Mouse (Mus musculus) CH12.LX (cell line): Measurements from ENCODE around the gene Pla2g12a. TPM values are rescaled to one million over a fixed set of nuclear protein-coding genes. Genes with fewer than 3 reads are reported as not detected.

Source experiments
- DNase-seq: peaks from one replicate; pipeline ENCODE4 v3.0.0-alpha.2; 2013; ENCODE audit errors: extremely low read depth
- H3K27ac ChIP-seq: 2 replicates; pipeline ENCODE4 v1.5.1; 2012; ENCODE audit warnings: low read depth, mild to moderate bottlenecking, control low read depth, moderate library complexity; ENCODE audit not compliant: insufficient read depth
- H3K27me3 ChIP-seq: replicated peaks from 2 replicates; pipeline ENCODE3; 2012; ENCODE audit warnings: inconsistent platforms
- H3K36me3 ChIP-seq, 2 experiments: replicated peaks in 1 of 2; 2 replicates each; pipeline versions ENCODE3 to v1.6.1; 2012; ENCODE audit warnings: inconsistent platforms in 1 of 2, low read length in 1 of 2, mild to moderate bottlenecking in 1 of 2, mixed read lengths in 1 of 2, moderate library complexity in 1 of 2; ENCODE audit not compliant: control insufficient read depth in 1 of 2, insufficient read depth in 1 of 2
- H3K4me1 ChIP-seq, 2 experiments: 2 replicates each; pipeline ENCODE4 v1.6.1; 2012; ENCODE audit warnings: inconsistent platforms in 1 of 2, moderate library complexity in 1 of 2; ENCODE audit not compliant: insufficient read depth in 2 of 2, control insufficient read depth in 1 of 2
- H3K4me2 ChIP-seq: 2 replicates; pipeline ENCODE4 v1.6.1; 2012; ENCODE audit warnings: low read depth, mild to moderate bottlenecking, control low read depth; ENCODE audit not compliant: poor library complexity, insufficient read depth, severe bottlenecking
- H3K4me3 ChIP-seq, 3 experiments: fragments of 150-350 bp in 1 of 3; sonication (generic) in 1 of 3; replicated peaks in 1 of 3; 2 replicates each; pipeline versions ENCODE3 to v1.5.1; 2011 to 2012; ENCODE audit warnings: low read depth in 2 of 3, low read length in 2 of 3, mild to moderate bottlenecking in 2 of 3, moderate library complexity in 2 of 3, control low read depth in 1 of 3, improper control_type of control experiment in 1 of 3, inconsistent platforms in 1 of 3, mixed read lengths in 1 of 3; ENCODE audit not compliant: poor library complexity in 1 of 3
- H3K79me2 ChIP-seq: replicated peaks from 2 replicates; pipeline ENCODE4 v1.6.1; 2012; ENCODE audit warnings: mild to moderate bottlenecking, moderate library complexity; ENCODE audit not compliant: control insufficient read depth, poor library complexity, insufficient read depth, severe bottlenecking; ENCODE audit errors: extremely low read depth
- H3K9ac ChIP-seq: 2 replicates; pipeline ENCODE4 v1.6.1; 2012; ENCODE audit warnings: low read depth, mild to moderate bottlenecking, control low read depth, moderate library complexity; ENCODE audit not compliant: insufficient read depth
- H3K9me3 ChIP-seq: replicated peaks from 2 replicates; pipeline ENCODE3; 2012; ENCODE audit warnings: low read length, inconsistent platforms, mixed read lengths
- CTCF ChIP-seq, 2 experiments: IDR thresholded peaks in 1 of 2; conservative IDR thresholded peaks in 1 of 2; 2 replicates each; pipeline ENCODE4 v1.5.1; 2011 to 2012; ENCODE audit warnings: low read depth in 2 of 2, low read length in 2 of 2, improper control_type of control experiment in 1 of 2, inconsistent platforms in 1 of 2, mild to moderate bottlenecking in 1 of 2, moderate library complexity in 1 of 2
- E2F4 ChIP-seq: IDR thresholded peaks from 2 replicates; pipeline ENCODE4 v1.6.1; 2011; ENCODE audit warnings: low read depth, low read length, improper control_type of control experiment; ENCODE audit not compliant: insufficient replicate concordance
- GABPA ChIP-seq: IDR thresholded peaks from 2 replicates; pipeline ENCODE4 v1.6.1; 2012; ENCODE audit warnings: low read depth, low read length, improper control_type of control experiment, inconsistent platforms; ENCODE audit not compliant: insufficient replicate concordance
- IRF4 ChIP-seq: IDR thresholded peaks from 2 replicates; pipeline ENCODE4 v1.6.1; 2014; ENCODE audit warnings: low read depth, mild to moderate bottlenecking, inconsistent platforms, low read length, improper control_type of control experiment
- JUN ChIP-seq: IDR thresholded peaks from 2 replicates; pipeline ENCODE4 v1.6.1; 2011; ENCODE audit warnings: low read depth, mild to moderate bottlenecking, low read length, improper control_type of control experiment, moderate library complexity; ENCODE audit not compliant: insufficient read depth
- KAT2A ChIP-seq: IDR thresholded peaks from 2 replicates; pipeline ENCODE4 v1.6.1; 2012; ENCODE audit warnings: low read length, improper control_type of control experiment, inconsistent platforms; ENCODE audit not compliant: insufficient replicate concordance
- MAX ChIP-seq: IDR thresholded peaks from 2 replicates; pipeline ENCODE4 v1.6.1; 2011; ENCODE audit warnings: low read length, improper control_type of control experiment
- MAZ ChIP-seq: IDR thresholded peaks from 2 replicates; pipeline ENCODE4 v1.6.1; 2012; ENCODE audit warnings: low read depth, mild to moderate bottlenecking, inconsistent platforms, low read length, improper control_type of control experiment, moderate library complexity
- MYC ChIP-seq: IDR thresholded peaks from 2 replicates; pipeline ENCODE4 v1.6.1; 2011; ENCODE audit warnings: low read depth, mild to moderate bottlenecking, improper control_type of control experiment, low read length
- NELFE ChIP-seq: IDR thresholded peaks from 2 replicates; pipeline ENCODE4 v1.6.1; 2011; ENCODE audit warnings: low read depth, low read length, improper control_type of control experiment
- POLR2A ChIP-seq: IDR thresholded peaks from 2 replicates; pipeline ENCODE4 v1.6.1; 2011; ENCODE audit warnings: low read depth, mild to moderate bottlenecking, improper control_type of control experiment, low read length
- RCOR1 ChIP-seq: conservative IDR thresholded peaks from 2 replicates; pipeline ENCODE4 v1.6.1; 2012; ENCODE audit warnings: low read depth, mild to moderate bottlenecking, inconsistent platforms, low read length, improper control_type of control experiment
- SIN3A ChIP-seq: IDR thresholded peaks from 2 replicates; pipeline ENCODE4 v1.6.1; 2012; ENCODE audit warnings: low read length, improper control_type of control experiment, inconsistent platforms
- TCF12 ChIP-seq: IDR thresholded peaks from 2 replicates; pipeline ENCODE4 v1.6.1; 2014; ENCODE audit warnings: low read depth, mild to moderate bottlenecking, inconsistent platforms, low read length, improper control_type of control experiment
- USF2 ChIP-seq: conservative IDR thresholded peaks from 2 replicates; pipeline ENCODE4 v1.6.1; 2011; ENCODE audit warnings: low read depth, low read length, improper control_type of control experiment
- ZC3H11A ChIP-seq: IDR thresholded peaks from 2 replicates; pipeline ENCODE4 v1.6.1; 2012; ENCODE audit warnings: low read depth, mild to moderate bottlenecking, inconsistent platforms, low read length, improper control_type of control experiment
- ZNF384 ChIP-seq: IDR thresholded peaks from 2 replicates; pipeline ENCODE4 v1.6.1; 2012; ENCODE audit warnings: low read depth, low read length, improper control_type of control experiment, inconsistent platforms
- dilution Hi-C: fragments of 300-500 bp; cut with MboI; formaldehyde crosslinking; loops from 2 replicates; pipeline ENCODE4 v1.14.3; 2020; ENCODE audit warnings: low sequenced_read_pairs; ENCODE audit not compliant: extremely low pct_unique_long_range_greater_than_20kb, extremely low pct_ligation_motif_present
- in situ Hi-C: fragments of 300-500 bp; cut with MboI; formaldehyde crosslinking; loops from 3 replicates; pipeline ENCODE4 v1.14.3; 2019; ENCODE audit warnings: low sequenced_read_pairs, low pct_ligation_motif_present, low pct_unique_long_range_greater_than_20kb, mixed read lengths
- polyA plus RNA-seq: library from polyadenylated mRNA; unstranded; fragments of >175 nt; gene quantifications from 2 replicates; pipeline ENCODE4 v1.2.1, GENCODE M21; 2012; ENCODE audit warnings: low read depth; ENCODE audit not compliant: insufficient read length
- total RNA-seq, 2 experiments: library from RNA; depleted of rRNA; stranded (reverse); fragments of 300-350 nt in 1 of 2; fragments of >200 nt in 1 of 2; gene quantifications; 2 replicates each; pipeline ENCODE4 v1.2.3; 2012 to 2014

Gene Pla2g12a
- total and polyA plus RNA-seq, 3 experiments, result 50.2 to 78.3 (median 58.6) TPM

DNA sequence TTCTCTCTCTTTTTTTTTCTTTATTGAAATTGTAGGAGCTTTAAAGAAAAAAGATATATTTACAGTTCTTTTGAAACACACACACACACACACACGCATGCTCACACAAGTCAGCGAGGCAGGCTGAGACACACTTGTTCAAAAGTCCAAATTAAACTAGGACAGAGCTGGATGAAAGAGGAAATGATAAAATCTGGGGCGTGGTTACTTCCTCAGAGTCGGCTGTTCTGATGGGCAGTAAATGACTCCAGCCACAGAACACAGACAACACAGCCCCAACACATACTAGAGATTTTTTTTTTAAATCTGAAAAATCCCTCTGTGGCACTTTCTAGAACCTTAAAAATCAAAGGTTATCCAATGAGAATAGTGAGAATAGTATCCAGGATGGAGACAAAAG, 65.4 kb downstream of the Pla2g12a start:
- Histone ChIP-seq H3K79me2 (no peaks in the 10 kb centered on the region), H3K27ac (no peak overlapping the region), H3K9me3 (no peaks in the 10 kb centered on the region), H3K9ac (no peak overlapping the region), H3K36me3 (no peaks in the 10 kb centered on the region), H3K4me2 (no peak overlapping the region), H3K4me3 (no peak overlapping the region), H3K27me3 (no peaks in the 10 kb centered on the region), H3K4me1 (peaks cover 0 to 7% of the 10 kb centered on the region in 2 experiments; a peak in 3 of 4 replicates)
- no peak for DNase-seq
- in situ Hi-C loops (no loop called here), dilution Hi-C loops (no loop called here)
- TF ChIP-seq TCF12, result no peak
- no peak for TF ChIP-seq MAZ
- no peak for TF ChIP-seq JUN
- TF ChIP-seq IRF4, result no peak
- no peak for TF ChIP-seq MYC
- TF ChIP-seq SIN3A, result no peak
- TF ChIP-seq E2F4, result no peak
- no peak for TF ChIP-seq RCOR1
- no peak for TF ChIP-seq ZC3H11A
- TF ChIP-seq USF2, result no peak
- TF ChIP-seq ZNF384, result no peak
- TF ChIP-seq POLR2A, result no peak
- TF ChIP-seq MAX, result no peak
- no peak for TF ChIP-seq GABPA
- no peak for TF ChIP-seq KAT2A
- no peak for TF ChIP-seq NELFE
- no peak for TF ChIP-seq CTCF (conservative IDR thresholded peaks at IDR 0.05 in 1 of 2, IDR thresholded peaks at IDR 0.05 in 1 of 2; ENCODE audit: low read depth in 2 of 2, low read length in 2 of 2)

Other genes starting within 250 kb of the Pla2g12a start
- gene Egf, start 123.3 kb upstream of the Pla2g12a start, total RNA-seq (2012; rRNA removed), result 2.6 and 3.9 TPM in 2 replicates
- 2.3 and 2.7 TPM in 2 replicates for gene Egf, start 123.3 kb upstream of the Pla2g12a start, total RNA-seq (2014; rRNA removed)
- gene Egf, start 123.3 kb upstream of the Pla2g12a start, polyA plus RNA-seq, result 3.4 and 4.1 TPM in 2 replicates
- not detected in 2 replicates for gene Lrit3, start 74.6 kb upstream of the Pla2g12a start, total RNA-seq (2012; rRNA removed)
- not detected in 2 replicates for gene Lrit3, start 74.6 kb upstream of the Pla2g12a start, total RNA-seq (2014; rRNA removed)
- gene Lrit3, start 74.6 kb upstream of the Pla2g12a start, polyA plus RNA-seq, result not detected in 2 replicates
- 0.08 and 0.17 TPM in 2 replicates for gene Rrh, start 56.0 kb upstream of the Pla2g12a start, total RNA-seq (2012; rRNA removed)
- not detected in 2 replicates for gene Rrh, start 56.0 kb upstream of the Pla2g12a start, total RNA-seq (2014; rRNA removed)
- 0.14 and 0.30 TPM in 2 replicates for gene Rrh, start 56.0 kb upstream of the Pla2g12a start, polyA plus RNA-seq
- gene Gar1, start 47.2 kb upstream of the Pla2g12a start, total RNA-seq (2012; rRNA removed), result 90.7 and 111 TPM in 2 replicates
- 45.7 and 47.3 TPM in 2 replicates for gene Gar1, start 47.2 kb upstream of the Pla2g12a start, total RNA-seq (2014; rRNA removed)
- gene Gar1, start 47.2 kb upstream of the Pla2g12a start, polyA plus RNA-seq, result 363 and 381 TPM in 2 replicates
- 0.04 TPM in 1 of 2 replicates, not detected in the other for gene Cfi, start 42.7 kb upstream of the Pla2g12a start, total RNA-seq (2012; rRNA removed)
- gene Cfi, start 42.7 kb upstream of the Pla2g12a start, total RNA-seq (2014; rRNA removed), result not detected in 2 replicates
- gene Cfi, start 42.7 kb upstream of the Pla2g12a start, polyA plus RNA-seq, result 0.14 TPM in 1 of 2 replicates, not detected in the other
- 6.0 and 10.5 TPM in 2 replicates for gene Casp6, start 22.8 kb downstream of the Pla2g12a start, total RNA-seq (2012; rRNA removed)
- gene Casp6, start 22.8 kb downstream of the Pla2g12a start, total RNA-seq (2014; rRNA removed), result 14.4 and 15.3 TPM in 2 replicates
- gene Casp6, start 22.8 kb downstream of the Pla2g12a start, polyA plus RNA-seq, result 26.2 and 31.7 TPM in 2 replicates
- gene Mcub, start 91.6 kb downstream of the Pla2g12a start, total RNA-seq (2012; rRNA removed), result 1.4 and 3.7 TPM in 2 replicates
- 3.8 and 4.1 TPM in 2 replicates for gene Mcub, start 91.6 kb downstream of the Pla2g12a start, total RNA-seq (2014; rRNA removed)
- 1.3 and 2.9 TPM in 2 replicates for gene Mcub, start 91.6 kb downstream of the Pla2g12a start, polyA plus RNA-seq
- gene Sec24b, start 182.9 kb downstream of the Pla2g12a start, total RNA-seq (2012; rRNA removed), result 26.6 and 31.2 TPM in 2 replicates
- gene Sec24b, start 182.9 kb downstream of the Pla2g12a start, total RNA-seq (2014; rRNA removed), result 10.4 and 14.3 TPM in 2 replicates
- gene Sec24b, start 182.9 kb downstream of the Pla2g12a start, polyA plus RNA-seq, result 38.7 and 50.6 TPM in 2 replicates